Comparison of ENCODE assay signal across 1 mouse cellular context in the genomic region with DNA sequence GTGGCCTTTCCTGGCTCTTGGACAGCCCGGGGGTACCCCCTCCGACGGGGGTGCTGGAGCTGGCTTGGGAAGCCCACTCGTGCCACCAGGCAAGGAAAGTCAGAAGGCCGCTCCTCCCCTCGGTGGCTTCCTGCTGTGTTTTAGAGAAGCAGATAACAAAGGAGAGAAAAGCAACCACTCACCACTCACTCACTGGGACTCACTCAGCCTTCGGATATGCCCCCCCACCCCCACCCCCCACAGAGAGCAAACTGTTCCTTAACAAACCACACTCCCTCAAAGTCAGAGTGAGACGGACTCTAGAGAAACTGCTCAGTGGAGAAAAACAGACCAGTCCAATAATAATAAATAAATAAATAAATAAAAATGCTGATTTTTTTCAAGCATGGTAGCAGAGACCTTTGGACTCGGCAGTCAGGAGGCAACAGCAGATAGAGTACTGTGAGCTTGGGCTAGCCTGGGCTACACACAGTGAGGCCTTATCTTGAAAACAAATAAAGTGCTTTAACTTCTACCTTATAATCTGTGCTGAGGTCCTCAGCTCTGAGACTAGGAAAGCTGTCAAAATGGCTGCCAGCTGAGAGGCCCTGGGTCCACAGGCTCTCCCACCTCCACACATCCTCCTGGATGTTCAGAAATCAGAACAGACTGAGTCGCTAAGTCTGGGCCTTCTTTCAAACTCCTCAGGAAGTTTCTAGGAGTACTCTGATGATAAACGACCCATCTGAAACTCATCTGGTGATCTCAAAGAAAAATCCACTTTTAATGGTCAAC.
TF ChIP-seq lines count a peak whose summit lies in the region.

No protein-coding gene starts in this region.

TF ChIP-seq in ES-E14, 5 proteins besides CTCF, POLR2A, EP300 and RAD21:
- TF ChIP-seq MAFK (IDR thresholded peaks at IDR 0.05; ENCODE audit: insufficient read depth, low read depth, low read length) (no peak), ZNF384 (IDR thresholded peaks at IDR 0.05; ENCODE audit: low read depth, low read length) (no peak), ZC3H11A (IDR thresholded peaks at IDR 0.05; ENCODE audit: borderline replicate concordance, low read depth, low read length) (no peak), HCFC1 (IDR thresholded peaks at IDR 0.05; ENCODE audit: borderline replicate concordance, insufficient read depth, low read length) (no peak), CHD2 (IDR thresholded peaks at IDR 0.05; ENCODE audit: low read depth, low read length) (no peak)
